Mouse (Mus musculus) heart, postnatal 0 days (tissue): ENCODE data around the gene Sel1l3.
A peak's percentile ranks its signal among the peaks of the same experiment; 100 is the strongest.

Source experiments
- CTCF ChIP-seq: IDR thresholded peaks from 2 replicates; pipeline ENCODE4 v1.5.1; 2016; ENCODE audit warnings: antibody characterized with exemption, control low read depth, low read depth
- EP300 ChIP-seq: IDR thresholded peaks from 2 replicates; pipeline ENCODE4 v1.6.1; 2016; ENCODE audit warnings: antibody characterized with exemption, low read depth

- TF ChIP-seq CTCF (peak; percentile 22), EP300 (no peak)
These were observed 100.8 kb downstream of the Sel1l3 start for GRCm38 (mm10) chr5:53112942-53113341.
